Mouse (Mus musculus): ENCODE measurements around the gene Gm8212.
"Not testable (repeated sequence)": the region's sequence is repeated elsewhere in the genome, so short reads cannot be mapped to it uniquely, and the experiment has no call there.

DNA sequence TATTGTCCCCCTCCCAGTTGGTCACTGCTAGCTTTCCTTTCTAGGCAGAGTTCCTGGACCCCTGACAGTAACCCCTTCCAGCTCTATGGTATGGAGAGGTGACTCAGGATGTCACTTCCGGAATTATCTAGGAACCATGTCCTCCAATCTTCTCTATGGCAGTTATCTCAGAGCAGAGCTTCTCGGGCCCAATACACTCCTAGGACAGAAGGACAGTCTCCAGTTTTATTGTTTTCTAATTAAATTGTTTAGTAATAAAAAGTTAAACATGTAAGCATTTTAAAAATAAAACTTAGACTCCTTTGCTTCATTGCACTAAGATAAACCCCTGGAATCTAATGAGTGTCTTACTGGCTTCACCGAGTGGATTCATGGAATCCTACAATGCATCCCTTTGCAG is 15.7 kb downstream of the Gm8212 start, which contains the start of gene 4930503E14Rik:
- not testable (repeated sequence) for TF ChIP-seq GATA1, TAL1 (IDR thresholded peaks at IDR 0.05; ENCODE audit: low read length)

Measured in erythroblast, embryonic 14.5 days (primary cell).